Mouse (Mus musculus): Measurements from ENCODE around the gene Limk1. TPM values are rescaled to one million over a fixed set of nuclear protein-coding genes. Genes with fewer than 3 reads are reported as not detected.
A peak's percentile ranks its signal among the peaks of the same experiment; 100 is the strongest.

Gene Limk1
- polyA plus RNA-seq, 1 experiment from 2014 or later = 0.75 TPM

GRCm38 (mm10) chr5:134677491-134677890, 10.9 kb downstream of the Limk1 start:
- Histone ChIP-seq H3K9ac (peak overlapping the region; percentile 15; the same call in 1 of the 2 replicates), H3K4me1 (replicated peaks) (peaks cover 61% of the 10 kb centered on the region), H3K27me3 (no peaks in the 10 kb centered on the region), H3K4me2 (peak overlapping the region; percentile 64; the same call in 1 of the 2 replicates), H3K36me3 (no peaks in the 10 kb centered on the region), H3K27ac (no peak overlapping the region), H3K9me3 (replicated peaks) (no peaks in the 10 kb centered on the region), H3K4me3 (replicated peaks) (no peak overlapping the region)
- WGBS (ENCODE audit: insufficient replicate concordance) = 58% methylated on average over 5 of the region's 5 CpGs
- DNase-seq (no peak), ATAC-seq (ENCODE audit: low read depth) (no peak)

DNA sequence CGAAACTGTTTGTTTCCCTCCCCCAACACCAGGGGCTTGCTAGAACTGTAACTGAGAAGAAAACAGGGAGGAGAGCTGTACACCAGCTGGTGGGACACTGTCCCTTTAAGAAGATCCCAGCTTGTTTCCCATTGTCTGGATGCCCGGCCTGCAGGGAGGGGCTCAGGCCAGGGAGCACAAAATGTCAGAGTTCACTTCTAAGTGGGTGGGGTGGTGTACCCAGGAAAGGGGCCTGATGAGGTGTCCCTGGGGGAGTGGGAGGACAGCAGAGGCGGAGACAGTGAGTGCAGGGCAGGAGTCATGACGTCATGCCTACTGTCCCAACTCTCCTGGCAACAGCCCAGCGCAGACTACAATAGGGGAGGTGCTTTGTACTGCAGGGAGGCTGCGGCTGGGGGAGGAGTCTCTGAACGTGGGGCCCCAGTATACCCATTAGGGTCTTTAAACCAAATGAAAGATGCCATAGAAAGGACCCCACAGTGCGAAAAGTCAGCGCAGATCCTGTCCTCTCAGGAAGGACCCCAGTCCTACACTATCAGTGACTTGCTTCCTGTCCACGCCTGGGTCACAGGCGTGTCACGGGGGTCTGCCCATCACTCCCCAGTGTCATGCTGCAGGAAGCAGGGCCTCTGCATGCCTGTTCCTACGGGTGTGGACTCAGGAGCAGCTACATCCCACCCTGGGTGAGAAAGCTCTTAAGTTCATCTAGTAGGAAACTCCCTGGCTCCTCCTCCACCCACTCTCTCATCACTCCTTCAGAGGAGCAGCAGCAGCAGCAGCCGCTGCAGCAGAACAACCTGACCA, 12.2 kb downstream of the Limk1 start:
- H3K9ac ChIP-seq = peak overlapping the region; percentile 42; the same call in 1 of the 2 replicates
- H3K36me3 ChIP-seq = no peaks in the 10 kb centered on the region
- DNase-seq = peak; percentile 44
- 3% methylated on average over 14 of the region's 14 CpGs for WGBS (ENCODE audit: insufficient replicate concordance)
- peak overlapping the region; percentile 50 for H3K27ac ChIP-seq
- peak overlapping the region; percentile 40 for H3K4me3 ChIP-seq (replicated peaks)
- H3K4me2 ChIP-seq = peak overlapping the region; percentile 64
- no peaks in the 10 kb centered on the region for H3K27me3 ChIP-seq
- no peaks in the 10 kb centered on the region for H3K9me3 ChIP-seq (replicated peaks)
- peaks cover 61% of the 10 kb centered on the region for H3K4me1 ChIP-seq (replicated peaks)
- peak; percentile 68 for ATAC-seq (ENCODE audit: low read depth)

DNA sequence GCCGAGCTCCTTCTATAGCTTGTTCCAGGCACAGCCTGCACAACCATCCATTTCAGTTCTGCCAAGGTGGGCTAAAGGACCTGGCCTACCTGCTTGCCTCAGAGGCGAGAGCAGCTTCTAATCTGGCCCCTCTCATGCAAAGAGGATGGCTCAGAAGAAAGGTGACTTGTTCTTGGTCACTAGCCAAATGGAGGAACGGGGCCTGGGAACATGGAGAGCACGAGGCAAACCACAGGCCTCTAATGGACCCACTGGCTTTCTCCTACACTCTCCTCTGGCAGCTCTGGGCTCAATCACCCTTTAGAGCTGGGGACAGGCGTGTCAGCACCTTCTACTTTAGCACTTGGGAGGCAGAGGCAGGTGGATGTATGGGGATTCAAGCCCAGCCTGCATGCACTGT, 13.4 kb downstream of the Limk1 start:
- Histone ChIP-seq H3K36me3 (no peaks in the 10 kb centered on the region), H3K4me3 (replicated peaks) (no peak overlapping the region), H3K9me3 (replicated peaks) (no peaks in the 10 kb centered on the region), H3K4me2 (no peak overlapping the region), H3K27me3 (no peaks in the 10 kb centered on the region), H3K9ac (no peak overlapping the region), H3K27ac (no peak overlapping the region), H3K4me1 (replicated peaks) (peaks cover 49% of the 10 kb centered on the region)
- ATAC-seq (ENCODE audit: low read depth) (no peak), DNase-seq (no peak)
- 56% methylated on average over 5 of the region's 5 CpGs for WGBS (ENCODE audit: insufficient replicate concordance)

DNA sequence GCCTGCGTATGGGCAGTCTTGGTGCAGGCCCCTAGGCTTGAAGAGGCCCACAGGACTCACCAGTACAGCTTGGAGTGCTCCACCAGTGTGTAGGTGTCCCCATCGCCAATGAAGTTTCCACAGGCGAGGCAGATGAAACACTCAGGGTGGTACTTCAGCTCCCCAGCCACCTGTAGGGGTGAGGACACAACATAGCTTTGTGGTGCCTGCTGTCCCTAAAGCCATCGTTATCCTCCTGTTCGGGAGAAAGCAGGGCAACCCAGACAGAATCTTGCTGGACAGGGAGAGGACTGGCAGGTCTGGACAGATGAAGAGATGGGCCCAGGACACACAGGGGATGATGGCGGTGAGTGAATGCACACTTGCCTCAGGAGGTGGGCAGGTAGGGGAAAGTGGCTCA, 15.8 kb downstream of the Limk1 start:
- no peaks in the 10 kb centered on the region for H3K27me3 ChIP-seq

GRCm38 (mm10) chr5:134672198-134672516, 16.2 kb downstream of the Limk1 start:
- H3K9ac ChIP-seq = no peak overlapping the region
- H3K4me2 ChIP-seq = no peak overlapping the region
- no peaks in the 10 kb centered on the region for H3K9me3 ChIP-seq (replicated peaks)
- no peak overlapping the region for H3K4me3 ChIP-seq (replicated peaks)
- DNase-seq (no peak), ATAC-seq (ENCODE audit: low read depth) (no peak)
- no peaks in the 10 kb centered on the region for H3K36me3 ChIP-seq
- H3K4me1 ChIP-seq (replicated peaks) = peaks cover 21% of the 10 kb centered on the region
- WGBS (ENCODE audit: insufficient replicate concordance) = 70% methylated on average over 1 of the region's 1 CpGs
- H3K27ac ChIP-seq = no peak overlapping the region
- H3K27me3 ChIP-seq = no peaks in the 10 kb centered on the region

More for the DNA sequence above, 15.8 kb downstream of the Limk1 start:
- Histone ChIP-seq H3K4me1 (replicated peaks) (peaks cover 26% of the 10 kb centered on the region), H3K9ac (no peak overlapping the region), H3K9me3 (replicated peaks) (no peaks in the 10 kb centered on the region), H3K4me2 (no peak overlapping the region), H3K36me3 (no peaks in the 10 kb centered on the region), H3K27ac (no peak overlapping the region), H3K4me3 (replicated peaks) (no peak overlapping the region)
- ATAC-seq (ENCODE audit: low read depth) (no peak), DNase-seq (no peak)
- 65% methylated on average over 6 of the region's 6 CpGs for WGBS (ENCODE audit: insufficient replicate concordance)

DNA sequence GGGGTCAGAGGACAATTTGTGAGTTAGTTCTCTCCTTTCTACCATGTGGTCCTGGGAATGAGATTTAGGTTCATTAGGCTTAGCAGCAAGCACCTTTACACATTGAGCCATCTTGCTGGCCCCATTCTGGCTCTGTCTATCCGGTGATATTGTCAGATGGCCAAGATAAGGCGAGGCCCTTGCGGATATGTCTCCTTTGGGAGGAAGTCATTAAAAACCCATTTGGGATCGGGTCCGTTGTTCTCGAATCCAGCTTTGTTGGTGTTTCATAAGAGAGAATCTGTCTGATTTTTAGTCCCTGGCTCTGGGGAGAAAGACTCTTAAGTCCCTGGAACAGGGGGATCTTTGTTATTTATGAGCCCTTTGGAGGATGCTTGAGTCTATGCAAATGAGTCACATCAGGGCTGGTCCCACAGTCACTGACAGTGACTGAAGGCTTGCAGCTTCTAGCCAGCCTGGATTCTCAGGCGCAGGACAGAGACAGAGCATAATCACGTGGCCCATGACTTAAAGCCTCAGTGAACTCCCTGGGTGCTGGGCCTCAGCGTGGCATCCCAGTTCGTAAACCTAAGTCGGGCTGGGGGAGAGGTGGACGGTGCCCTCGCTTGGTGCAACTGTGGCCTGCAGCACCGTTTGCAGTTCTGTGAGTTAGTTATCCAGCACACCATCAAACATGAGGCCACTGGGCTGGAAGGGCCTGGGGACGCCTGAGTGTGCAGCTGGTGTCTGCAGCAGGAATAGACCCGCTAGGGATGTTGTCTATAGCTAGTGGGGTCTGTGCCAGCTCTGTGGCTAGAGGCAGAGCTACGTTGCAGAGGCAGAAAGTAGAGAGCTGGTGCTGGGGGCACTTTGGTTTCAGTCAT, 16.8 kb downstream of the Limk1 start:
- no peak overlapping the region for H3K9ac ChIP-seq
- H3K9me3 ChIP-seq (replicated peaks) = no peaks in the 10 kb centered on the region
- no peak overlapping the region for H3K4me3 ChIP-seq (replicated peaks)
- WGBS (ENCODE audit: insufficient replicate concordance) = 70% methylated on average over 17 of the region's 17 CpGs
- H3K4me2 ChIP-seq = no peak overlapping the region
- H3K4me1 ChIP-seq (replicated peaks) = peaks cover 15% of the 10 kb centered on the region
- DNase-seq = no peak
- no peak overlapping the region for H3K27ac ChIP-seq
- no peak for ATAC-seq (ENCODE audit: low read depth)
- no peaks in the 10 kb centered on the region for H3K36me3 ChIP-seq
- H3K27me3 ChIP-seq = no peaks in the 10 kb centered on the region

DNA sequence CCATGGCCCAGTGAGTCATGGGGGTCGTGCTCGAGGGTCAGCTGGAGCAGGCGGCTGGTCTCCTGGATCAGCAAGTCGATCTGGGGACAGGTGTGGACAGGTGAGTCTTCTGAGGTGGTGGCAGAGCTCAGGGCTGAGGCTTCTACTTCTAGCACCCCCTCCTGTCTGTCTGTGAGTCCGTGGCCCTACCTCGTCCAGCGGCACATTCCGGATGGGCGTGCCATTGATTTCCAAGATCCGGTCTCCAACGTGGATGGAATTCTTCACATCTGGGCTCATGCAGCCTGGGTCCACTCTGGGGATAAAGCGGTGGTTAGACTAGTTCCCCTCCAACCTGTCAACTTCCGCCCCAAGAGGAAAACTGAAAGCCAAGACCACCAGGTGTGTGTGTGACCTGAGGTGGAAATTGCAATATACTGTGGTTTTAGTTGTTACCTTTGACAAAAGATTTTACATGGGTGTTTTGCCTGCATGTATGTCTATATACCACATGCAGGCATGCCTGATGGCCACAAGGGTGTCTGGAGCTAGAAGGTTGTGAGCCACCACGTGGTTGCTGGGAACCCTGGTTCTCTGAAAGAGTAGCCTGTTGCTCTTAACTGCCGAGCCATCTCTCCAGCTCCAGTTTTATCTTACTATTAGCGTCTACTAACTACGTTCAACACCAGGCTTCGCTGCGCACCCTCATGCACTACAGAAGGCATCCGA, 19.2 kb downstream of the Limk1 start:
- no peak for ATAC-seq (ENCODE audit: low read depth)
- 73% methylated on average over 20 of the region's 20 CpGs for WGBS (ENCODE audit: insufficient replicate concordance)

DNA sequence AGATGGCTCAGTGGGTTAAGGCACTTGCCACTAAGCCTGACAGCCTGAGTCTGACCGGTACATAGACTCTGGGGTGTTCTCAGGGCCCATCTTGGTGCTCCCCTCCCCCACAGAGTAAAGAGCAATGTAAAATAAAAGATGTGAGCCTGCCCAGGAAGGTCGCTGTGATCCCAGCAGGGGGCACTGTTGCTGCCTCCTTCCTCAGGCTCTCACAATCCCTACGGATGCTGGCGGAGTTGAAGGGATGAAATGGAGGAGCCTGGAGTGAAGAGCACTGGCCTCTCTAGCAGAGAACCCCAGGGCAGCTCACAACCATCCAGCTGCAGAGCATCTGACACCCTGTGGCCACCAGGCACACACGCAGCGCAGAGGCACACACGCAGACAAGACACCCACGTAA, 19.9 kb downstream of the Limk1 start:
- no peaks in the 10 kb centered on the region for H3K9me3 ChIP-seq (replicated peaks)
- ATAC-seq (ENCODE audit: low read depth) = 0 out of 2 replicates have a peak, but pooled peaks have one; percentile 5
- H3K9ac ChIP-seq = no peak overlapping the region
- DNase-seq = no peak
- no peak overlapping the region for H3K27ac ChIP-seq
- H3K4me2 ChIP-seq = no peak overlapping the region
- H3K4me1 ChIP-seq (replicated peaks) = no peaks in the 10 kb centered on the region
- WGBS (ENCODE audit: insufficient replicate concordance) = 62% methylated on average over 8 of the region's 8 CpGs
- no peaks in the 10 kb centered on the region for H3K36me3 ChIP-seq
- H3K4me3 ChIP-seq (replicated peaks) = no peak overlapping the region
- no peaks in the 10 kb centered on the region for H3K27me3 ChIP-seq

More for the DNA sequence above, 19.2 kb downstream of the Limk1 start:
- no peaks in the 10 kb centered on the region for H3K36me3 ChIP-seq
- H3K27me3 ChIP-seq = no peaks in the 10 kb centered on the region
- no peaks in the 10 kb centered on the region for H3K4me1 ChIP-seq (replicated peaks)
- no peaks in the 10 kb centered on the region for H3K9me3 ChIP-seq (replicated peaks)
- no peak overlapping the region for H3K4me3 ChIP-seq (replicated peaks)
- no peak for DNase-seq
- no peak overlapping the region for H3K9ac ChIP-seq
- no peak overlapping the region for H3K27ac ChIP-seq
- H3K4me2 ChIP-seq = no peak overlapping the region

GRCm38 (mm10) chr5:134656708-134657107, 31.7 kb downstream of the Limk1 start:
- DNase-seq = no peak
- no peak for ATAC-seq (ENCODE audit: low read depth)
- no peaks in the 10 kb centered on the region for H3K4me1 ChIP-seq (replicated peaks)
- 75% methylated on average over 4 of the region's 4 CpGs for WGBS (ENCODE audit: insufficient replicate concordance)
- H3K36me3 ChIP-seq = no peaks in the 10 kb centered on the region
- H3K9me3 ChIP-seq (replicated peaks) = no peaks in the 10 kb centered on the region
- no peak overlapping the region for H3K27ac ChIP-seq
- no peak overlapping the region for H3K4me2 ChIP-seq
- H3K9ac ChIP-seq = no peak overlapping the region
- no peak overlapping the region for H3K4me3 ChIP-seq (replicated peaks)
- no peaks in the 10 kb centered on the region for H3K27me3 ChIP-seq

- H3K9ac ChIP-seq = no peak overlapping the region
- peaks cover 4% of the 10 kb centered on the region; the same call in 1 of the 2 replicates for H3K4me1 ChIP-seq (replicated peaks)
- no peak overlapping the region for H3K27ac ChIP-seq
- no peak for DNase-seq
- no peaks in the 10 kb centered on the region for H3K9me3 ChIP-seq (replicated peaks)
- H3K4me3 ChIP-seq (replicated peaks) = no peak overlapping the region
- 45% methylated on average over 7 of the region's 7 CpGs for WGBS (ENCODE audit: insufficient replicate concordance)
- no peak for ATAC-seq (ENCODE audit: low read depth)
- H3K4me2 ChIP-seq = no peak overlapping the region
- no peaks in the 10 kb centered on the region for H3K36me3 ChIP-seq
- no peaks in the 10 kb centered on the region for H3K27me3 ChIP-seq
Measured at GRCm38 (mm10) chr5:134652015-134652414, 36.4 kb downstream of the Limk1 start.

GRCm38 (mm10) chr5:134650926-134651325, 37.5 kb downstream of the Limk1 start:
- H3K36me3 ChIP-seq = no peaks in the 10 kb centered on the region
- peak; percentile 56 for DNase-seq
- no peaks in the 10 kb centered on the region for H3K9me3 ChIP-seq (replicated peaks)
- no peak overlapping the region for H3K27ac ChIP-seq
- H3K4me1 ChIP-seq (replicated peaks) = peaks cover 4% of the 10 kb centered on the region; the same call in 1 of the 2 replicates
- H3K9ac ChIP-seq = no peak overlapping the region
- ATAC-seq (ENCODE audit: low read depth) = no peak
- no peak overlapping the region for H3K4me3 ChIP-seq (replicated peaks)
- WGBS (ENCODE audit: insufficient replicate concordance) = 25% methylated on average over 4 of the region's 5 CpGs
- H3K27me3 ChIP-seq = no peaks in the 10 kb centered on the region
- H3K4me2 ChIP-seq = no peak overlapping the region
